Mouse (Mus musculus) c-Kit-positive CD71-positive TER-119-positive erythroid progenitor cells, embryonic 14.5 days (primary cell): Measurements from ENCODE around the gene Mbnl2.

Source experiments
- DNase-seq: peaks from one replicate; pipeline ENCODE4 v3.0.0-alpha.2; 2013; ENCODE audit warnings: low spot score

The Mbnl2 gene

GRCm38 (mm10) chr14:120432773-120433172 lies 157.3 kb downstream of the Mbnl2 start:
- DNase-seq: no peak

GRCm38 (mm10) chr14:120433931-120434398 lies 158.5 kb downstream of the Mbnl2 start:
- no peak for DNase-seq

- DNase-seq: no peak
These were observed 159.4 kb downstream of the Mbnl2 start for GRCm38 (mm10) chr14:120434831-120435230.

GRCm38 (mm10) chr14:120440716-120441115 lies 165.2 kb downstream of the Mbnl2 start:
- DNase-seq: no peak

- DNase-seq: no peak
These were observed 165.8 kb downstream of the Mbnl2 start for GRCm38 (mm10) chr14:120441256-120441655.

- no peak for DNase-seq
These were observed 166.4 kb downstream of the Mbnl2 start for GRCm38 (mm10) chr14:120441836-120442235.

GRCm38 (mm10) chr14:120454221-120454620 lies 178.8 kb downstream of the Mbnl2 start:
- DNase-seq: no peak

- no peak for DNase-seq
These were observed 188.7 kb downstream of the Mbnl2 start for GRCm38 (mm10) chr14:120463938-120464727.

GRCm38 (mm10) chr14:120466816-120467215 lies 191.3 kb downstream of the Mbnl2 start:
- no peak for DNase-seq

GRCm38 (mm10) chr14:120469126-120469790 lies 193.8 kb downstream of the Mbnl2 start:
- DNase-seq: no peak

- no peak for DNase-seq
These were observed 200.8 kb downstream of the Mbnl2 start for GRCm38 (mm10) chr14:120476186-120476697.

- peak; percentile 90 for DNase-seq
These were observed 202.0 kb downstream of the Mbnl2 start for GRCm38 (mm10) chr14:120477288-120477981.

- peak; percentile 88 for DNase-seq
These were observed 202.6 kb downstream of the Mbnl2 start, which contains the start of gene Rap2a for GRCm38 (mm10) chr14:120477982-120478568. Gene Rap2a (plus strand): TSS chr14:120478444.

- DNase-seq: peak; percentile 11
These were observed 203.3 kb downstream of the Mbnl2 start for GRCm38 (mm10) chr14:120478641-120479341.

GRCm38 (mm10) chr14:120480341-120480900 lies 205.0 kb downstream of the Mbnl2 start:
- DNase-seq: no peak

- DNase-seq: no peak
These were observed 205.5 kb downstream of the Mbnl2 start for GRCm38 (mm10) chr14:120480927-120481326.
